Mouse (Mus musculus) frontal cortex, adult (tissue): ENCODE results near the gene Smurf2.

Experiments used
- ATAC-seq: cut with Nextera tagmentation; 2 replicates; pipeline ENCODE4 v1.9.2; 2017; ENCODE audit warnings: mild to moderate bottlenecking, moderate library complexity, mixed read lengths; ENCODE audit not compliant: low TSS enrichment

Smurf2 gene

DNA sequence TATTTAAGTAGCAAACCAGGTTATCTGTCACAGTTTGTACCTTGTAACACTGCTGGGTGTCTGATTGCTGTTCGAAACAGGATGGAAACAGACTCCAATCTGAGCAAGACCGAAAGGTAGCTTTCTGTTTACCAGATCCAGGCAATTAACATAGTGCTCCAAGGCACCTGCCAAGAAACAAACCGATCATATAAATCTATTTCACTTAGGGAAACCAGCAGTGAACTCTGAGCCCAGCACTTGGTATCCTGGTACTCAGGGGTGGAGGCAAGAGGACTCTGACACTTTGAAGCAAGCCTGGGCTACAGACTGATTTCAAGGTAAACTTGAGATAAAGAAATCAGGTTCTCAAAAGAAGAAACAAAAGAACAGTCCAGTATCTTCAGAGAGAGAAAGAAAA is 143.1 kb downstream of the Smurf2 start:
- ATAC-seq: no peak

DNA sequence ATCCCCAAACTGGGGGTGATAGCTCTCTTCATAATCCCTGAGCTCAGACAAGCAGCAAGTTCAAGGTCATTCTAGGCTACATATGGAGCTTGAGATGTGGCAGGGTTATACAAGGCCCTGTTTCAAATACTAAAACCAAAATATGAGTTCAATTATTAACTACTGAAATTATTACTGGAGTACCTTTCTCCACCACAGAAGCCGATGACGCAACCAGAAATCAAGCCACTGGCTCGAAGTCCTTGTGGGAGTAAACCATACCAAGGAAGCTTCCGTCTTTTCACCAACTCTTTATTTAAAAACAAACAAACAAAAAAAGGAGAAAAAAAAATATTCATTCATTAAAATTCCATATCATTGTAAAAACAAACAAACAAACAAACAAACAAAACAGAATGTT is 143.6 kb downstream of the Smurf2 start:
- no peak for ATAC-seq

DNA sequence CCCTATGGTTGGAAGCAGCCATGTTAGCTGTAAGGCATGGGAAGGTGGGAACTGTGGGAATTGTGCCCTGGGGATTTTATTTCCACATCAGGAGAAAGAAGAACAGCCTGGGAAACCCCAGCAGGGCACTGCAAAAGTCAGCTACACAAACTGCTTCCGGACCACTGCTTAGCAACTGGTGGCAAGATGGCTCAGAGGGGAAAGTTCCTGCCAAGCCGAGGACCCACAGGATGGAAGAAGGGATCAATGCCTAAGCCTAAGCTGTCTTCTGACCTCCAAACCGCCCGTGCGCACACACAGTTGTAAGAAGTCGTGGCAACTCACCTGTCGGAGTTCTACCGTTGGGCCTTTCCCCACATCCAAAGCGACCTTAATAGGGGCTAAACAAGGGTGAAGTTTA is 147.5 kb downstream of the Smurf2 start:
- ATAC-seq: no peak

DNA sequence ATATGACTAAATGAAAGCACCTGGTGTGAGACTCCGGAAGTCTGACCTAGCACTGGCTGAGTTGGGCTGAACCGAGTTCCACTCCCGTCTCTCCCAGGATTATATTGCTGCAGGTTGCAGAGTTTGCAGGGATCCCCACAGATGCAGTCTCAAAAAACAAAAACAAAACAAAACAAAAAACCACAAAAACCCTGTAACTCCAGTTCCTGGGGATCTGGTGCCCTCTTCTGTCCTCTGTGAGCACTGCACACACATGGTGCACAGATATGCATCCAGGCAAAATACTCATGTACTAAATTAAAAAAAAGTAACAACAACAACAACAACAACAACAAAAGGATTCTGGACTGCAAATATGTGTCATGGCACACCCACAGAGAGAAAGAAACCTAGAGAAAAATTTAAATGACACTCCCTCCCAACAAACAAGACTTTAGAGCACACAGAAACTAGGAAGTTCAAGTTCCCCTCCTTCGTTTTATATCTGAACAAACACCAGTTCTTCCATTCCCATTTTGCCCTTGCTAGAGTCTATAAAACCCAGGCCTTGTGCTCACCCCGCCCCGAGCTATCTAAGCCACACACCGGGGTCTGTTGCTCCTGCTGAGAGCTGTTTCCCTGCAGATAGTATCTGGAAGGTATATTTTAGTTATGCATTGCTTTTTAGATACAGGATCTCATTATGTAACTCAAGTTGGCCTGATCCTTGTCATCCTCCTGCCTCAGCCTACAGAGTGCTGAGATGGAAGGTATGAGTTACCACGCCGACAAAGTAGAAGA is 150.1 kb downstream of the Smurf2 start:
- no peak for ATAC-seq
